Mouse (Mus musculus) lung, adult 2 months (tissue): ENCODE data around the gene Iqschfp. TPM values are rescaled to one million over a fixed set of nuclear protein-coding genes. Genes with fewer than 3 reads are reported as not detected.

Experiments
- DNase-seq: peaks from one replicate; pipeline ENCODE4 v3.0.0; 2022
- H3K4me1 ChIP-seq: fragments of 200-500 bp; 2 replicates; pipeline ENCODE4 v1.6.1; 2011; ENCODE audit warnings: low read length; ENCODE audit not compliant: control insufficient read depth, insufficient read depth
- H3K4me3 ChIP-seq: fragments of 200-500 bp; replicated peaks from 2 replicates; pipeline ENCODE3; 2011; ENCODE audit warnings: low read depth, mild to moderate bottlenecking, control low read depth, low read length; ENCODE audit errors: extremely low read depth
- CTCF ChIP-seq: fragments of 200-500 bp; IDR thresholded peaks from 2 replicates; pipeline ENCODE4 v1.5.1; 2011; ENCODE audit warnings: mild to moderate bottlenecking, low read length, control low read depth; ENCODE audit not compliant: insufficient read depth
- POLR2A ChIP-seq: fragments of 200-500 bp; IDR thresholded peaks from 2 replicates; pipeline ENCODE4 v1.6.1; 2011; ENCODE audit warnings: low read depth, mild to moderate bottlenecking, control low read depth, low read length, borderline replicate concordance; ENCODE audit errors: extremely low read depth
- WGBS: fragments of 180-500 bp; shearing (Covaris S2); methylation state at CpG from one replicate; pipeline ENCODE4 v1.1.7; 2018; 5-methylcytosine and 5-hydroxymethylcytosine counted together
- polyA plus RNA-seq: library from polyadenylated mRNA; depleted of rRNA; stranded (reverse); fragments of >200 nt; gene quantifications from 2 replicates; pipeline ENCODE4 v1.2.3, GENCODE M21; 2012

Iqschfp gene
- polyA plus RNA-seq, 1 experiment = not detected

DNA sequence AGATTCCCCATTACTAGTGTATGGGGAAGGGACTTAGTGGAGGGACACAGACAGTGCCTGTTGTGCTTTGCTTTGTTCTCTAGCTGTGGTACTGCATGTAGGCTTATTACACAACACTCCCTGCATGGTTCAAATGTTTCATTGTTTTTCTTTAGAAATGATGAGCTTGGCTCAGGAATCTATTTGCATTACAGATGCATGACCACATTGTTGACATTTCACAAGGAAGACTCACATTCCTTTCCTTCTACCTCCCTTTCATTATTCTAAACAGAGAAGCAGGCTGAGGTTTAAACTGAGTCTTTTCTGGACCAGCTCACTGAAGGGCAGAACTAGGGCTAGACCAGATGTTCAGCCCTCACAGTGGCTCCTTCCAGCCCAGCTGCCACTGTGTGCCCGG, 360.3 kb downstream of the Iqschfp start:
- WGBS = 59% methylated on average over 1 of the region's 1 CpGs
- no peak for TF ChIP-seq POLR2A
- no peak for TF ChIP-seq CTCF

DNA sequence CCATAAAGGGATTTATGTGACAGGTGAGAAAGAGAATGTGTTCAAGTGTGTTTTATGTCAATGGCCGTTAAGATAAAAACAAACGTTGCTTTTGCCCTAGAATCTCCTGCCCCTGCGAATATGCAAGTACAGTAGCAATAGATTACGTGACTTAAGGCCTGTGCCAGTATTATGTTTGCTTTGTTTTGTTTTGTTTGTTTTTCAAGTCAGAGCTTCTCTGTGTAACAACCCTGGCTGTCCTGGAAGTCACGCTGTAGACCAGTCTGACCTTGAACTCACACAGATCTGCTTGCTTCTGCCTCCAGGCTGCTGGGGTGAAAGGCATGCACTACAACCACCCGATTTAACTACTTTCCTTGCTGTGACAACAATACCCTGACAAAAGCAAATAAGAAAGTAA, 370.3 kb downstream of the Iqschfp start:
- DNase-seq = no peak
- no peaks in the 10 kb centered on the region for H3K4me1 ChIP-seq
- 56% methylated on average over 6 of the region's 6 CpGs for WGBS
- TF ChIP-seq POLR2A (no peak), CTCF (no peak)
- no peak overlapping the region for H3K4me3 ChIP-seq

More for the DNA sequence above, 360.3 kb downstream of the Iqschfp start:
- no peak overlapping the region for H3K4me3 ChIP-seq
- no peak for DNase-seq
- no peaks in the 10 kb centered on the region for H3K4me1 ChIP-seq

DNA sequence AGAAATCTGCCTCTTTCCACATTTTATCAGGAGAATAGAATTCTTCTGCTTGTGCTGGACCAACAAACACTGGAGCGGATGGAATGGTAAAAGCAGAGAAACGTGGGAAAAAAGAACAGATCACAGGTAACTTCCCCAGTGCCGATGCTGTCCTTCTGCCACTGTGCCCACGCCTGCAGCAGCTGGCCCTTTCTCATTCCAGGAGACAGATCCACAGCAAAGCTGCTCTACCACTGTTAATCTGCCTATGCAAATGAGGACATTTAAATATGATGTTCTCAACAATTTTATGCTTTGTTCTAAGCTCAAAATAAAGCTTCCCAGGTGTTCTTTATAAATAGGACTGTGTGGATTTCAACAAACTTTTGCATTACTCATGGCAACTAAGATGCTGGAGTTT, 375.9 kb downstream of the Iqschfp start:
- Histone ChIP-seq H3K4me3 (no peak overlapping the region), H3K4me1 (no peaks in the 10 kb centered on the region)
- no peak for DNase-seq
- 84% methylated on average over 4 of the region's 4 CpGs for WGBS
- TF ChIP-seq POLR2A = no peak
- TF ChIP-seq CTCF = no peak

DNA sequence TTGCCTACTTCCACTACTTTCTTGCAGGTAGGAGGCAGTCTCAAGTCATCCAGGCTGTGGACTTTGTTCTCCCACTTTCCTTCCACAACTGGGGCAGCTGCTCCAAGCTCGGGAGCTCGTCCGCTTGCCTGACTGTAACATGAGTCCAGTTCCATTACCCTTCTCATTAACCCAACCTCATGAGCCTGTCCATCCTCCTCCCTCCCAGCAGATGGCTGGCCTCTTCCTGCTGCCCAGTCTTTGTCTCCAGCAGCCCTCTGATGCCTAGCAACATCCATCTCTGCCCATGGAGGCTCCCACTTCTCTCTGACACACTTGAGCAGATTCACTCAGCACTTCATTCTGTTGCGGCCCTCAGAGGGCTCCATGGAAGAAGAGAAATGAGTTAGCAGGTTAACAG, 377.2 kb downstream of the Iqschfp start:
- no peak overlapping the region for H3K4me3 ChIP-seq
- H3K4me1 ChIP-seq = no peaks in the 10 kb centered on the region
- 83% methylated on average over 4 of the region's 4 CpGs for WGBS
- TF ChIP-seq POLR2A (no peak), CTCF (no peak)
- DNase-seq = no peak

DNA sequence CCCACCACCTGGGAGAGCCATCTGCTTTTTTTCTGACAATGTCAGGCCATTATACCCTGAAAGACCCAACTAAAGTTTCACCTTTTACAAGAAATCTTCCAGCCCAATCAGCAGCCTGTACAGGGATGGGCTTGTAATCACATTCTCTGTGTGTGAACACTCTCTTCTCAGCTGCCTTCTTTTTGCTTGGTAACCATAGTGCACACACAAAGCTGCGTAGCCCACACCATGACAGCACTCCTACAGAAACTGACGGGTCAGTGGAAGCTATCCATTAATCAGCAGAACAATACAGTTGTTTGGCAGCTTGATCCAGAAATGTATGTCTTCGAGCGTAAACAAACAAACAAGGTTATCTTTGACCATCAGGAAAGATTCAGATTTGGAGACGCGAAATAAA, 378.2 kb downstream of the Iqschfp start:
- Histone ChIP-seq H3K4me1 (no peaks in the 10 kb centered on the region), H3K4me3 (no peak overlapping the region)
- 78% methylated on average over 6 of the region's 6 CpGs for WGBS
- no peak for TF ChIP-seq CTCF
- no peak for TF ChIP-seq POLR2A
- DNase-seq = no peak

DNA sequence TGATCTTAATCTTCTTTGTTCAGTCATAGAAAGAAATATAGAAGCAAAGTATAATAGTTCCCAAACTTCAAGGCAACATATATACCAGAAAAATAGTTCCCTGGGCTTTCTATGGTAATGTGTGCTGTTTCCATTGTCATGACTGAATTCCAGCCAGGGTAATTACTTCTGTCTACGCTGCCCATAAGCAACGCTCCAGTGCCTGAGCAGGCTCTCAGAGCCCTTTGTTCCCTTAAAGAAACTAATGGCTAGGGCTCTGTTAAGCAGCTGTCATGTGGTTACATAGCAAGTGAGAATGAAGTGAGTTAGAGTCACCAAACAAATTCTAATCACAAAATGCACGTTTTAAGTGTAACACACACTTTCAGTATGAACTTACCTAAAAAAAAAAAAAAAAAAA, 379.4 kb downstream of the Iqschfp start:
- TF ChIP-seq POLR2A = no peak
- no peak for TF ChIP-seq CTCF
- 70% methylated on average over 3 of the region's 3 CpGs for WGBS
- DNase-seq = no peak
- H3K4me3 ChIP-seq = no peak overlapping the region
- no peaks in the 10 kb centered on the region for H3K4me1 ChIP-seq

DNA sequence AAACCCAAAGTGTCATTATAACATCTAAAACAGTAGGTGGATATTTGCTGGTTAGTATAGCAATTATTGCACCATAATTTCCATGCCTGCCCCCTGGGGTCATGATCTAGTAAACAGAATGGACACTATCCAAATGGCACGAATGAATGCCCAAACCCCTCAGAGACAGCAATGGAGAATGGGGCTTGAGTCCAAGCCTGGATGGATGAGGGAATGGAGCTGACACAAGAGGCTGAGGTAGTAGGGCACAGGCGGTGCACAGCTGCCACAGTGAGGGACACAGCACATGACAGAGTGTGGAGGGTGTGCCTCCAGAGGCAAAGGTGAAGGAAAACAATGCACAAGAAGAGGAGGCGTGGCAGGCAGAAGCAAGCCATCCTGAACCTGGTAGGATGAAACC, 379.8 kb downstream of the Iqschfp start:
- DNase-seq = no peak
- WGBS = 76% methylated on average over 3 of the region's 3 CpGs
- TF ChIP-seq CTCF (no peak), POLR2A (no peak)
- no peak overlapping the region for H3K4me3 ChIP-seq
- H3K4me1 ChIP-seq = no peaks in the 10 kb centered on the region

DNA sequence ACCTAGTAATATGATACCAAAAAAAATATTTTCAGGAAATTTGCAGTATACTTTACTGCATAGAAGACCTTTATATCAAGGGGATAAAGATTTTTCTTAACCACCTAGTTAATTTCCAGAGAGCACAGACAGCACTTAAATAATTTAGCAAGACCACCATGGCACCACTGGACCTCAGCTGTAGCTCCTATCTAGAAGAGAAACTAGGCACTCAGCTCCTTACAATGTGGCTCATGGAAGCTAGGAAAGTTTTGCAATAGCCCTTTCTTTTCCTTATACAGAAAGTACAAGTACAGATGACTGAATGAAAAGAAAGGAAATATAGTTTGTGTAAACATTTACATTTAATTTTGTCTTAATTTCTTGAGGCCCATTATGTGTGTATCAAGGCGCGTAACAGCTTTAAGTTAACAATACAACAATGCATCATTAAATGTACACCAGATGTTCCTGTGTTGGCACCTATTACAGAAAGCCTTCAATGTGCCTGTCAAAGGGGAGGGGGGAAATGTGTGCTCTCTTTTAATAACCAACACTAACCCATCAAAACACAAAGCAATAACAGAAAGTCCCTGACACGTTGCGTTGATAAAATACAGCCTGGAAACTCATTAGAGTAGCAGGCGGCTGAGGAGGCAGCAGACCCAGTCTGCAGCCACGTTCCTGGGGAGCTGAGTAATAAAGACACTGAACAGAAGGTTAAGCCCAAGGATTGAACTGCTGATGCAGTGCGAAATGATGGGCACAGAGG, 391.0 kb downstream of the Iqschfp start:
- Histone ChIP-seq H3K4me3 (no peak overlapping the region), H3K4me1 (no peaks in the 10 kb centered on the region)
- no peak for DNase-seq
- WGBS = 42% methylated on average over 7 of the region's 7 CpGs
- TF ChIP-seq CTCF (no peak), POLR2A (no peak)

DNA sequence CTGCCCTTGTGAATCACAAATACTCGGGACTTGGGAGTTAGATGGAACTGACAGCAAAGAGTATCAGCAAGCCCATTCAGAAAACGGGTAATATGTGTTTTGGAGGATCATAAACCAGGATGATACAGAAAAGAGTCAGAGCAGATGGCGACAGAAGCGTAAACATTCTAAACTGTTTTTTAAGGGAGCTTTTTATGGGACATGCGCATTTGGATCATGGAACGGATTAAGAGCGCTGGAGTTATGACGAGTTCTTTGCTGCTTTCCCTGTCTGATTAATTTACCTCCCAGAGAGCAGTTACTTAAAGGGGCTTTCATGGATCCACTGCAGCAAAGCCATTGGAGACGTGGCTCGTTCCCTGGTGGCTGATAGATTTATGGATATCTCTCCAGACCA, 391.6 kb downstream of the Iqschfp start:
- DNase-seq = no peak
- WGBS = 60% methylated on average over 10 of the region's 10 CpGs
- Histone ChIP-seq H3K4me3 (no peak overlapping the region), H3K4me1 (no peaks in the 10 kb centered on the region)
- TF ChIP-seq POLR2A (no peak), CTCF (no peak)

DNA sequence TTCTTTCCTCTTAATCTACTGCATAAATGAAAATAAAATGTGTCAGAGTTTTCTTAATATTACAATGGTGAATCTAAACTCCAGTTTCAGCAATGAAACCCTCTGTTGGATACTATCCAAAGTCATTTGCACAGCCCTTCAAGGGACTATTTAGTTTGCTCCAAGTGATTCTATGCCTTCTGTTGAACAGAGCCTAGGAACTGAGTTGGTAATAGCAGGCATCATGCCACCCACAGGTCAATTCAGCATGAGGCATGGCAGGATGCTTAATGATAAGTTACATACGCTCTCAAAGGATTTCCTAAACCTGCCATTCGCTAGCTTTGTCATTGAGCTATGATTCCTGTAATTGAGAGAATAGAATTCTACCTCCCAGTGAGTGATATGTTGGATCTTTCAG, 392.5 kb downstream of the Iqschfp start:
- Histone ChIP-seq H3K4me3 (no peak overlapping the region), H3K4me1 (no peaks in the 10 kb centered on the region)
- 86% methylated on average over 2 of the region's 2 CpGs for WGBS
- DNase-seq = no peak
- TF ChIP-seq CTCF (no peak), POLR2A (no peak)

DNA sequence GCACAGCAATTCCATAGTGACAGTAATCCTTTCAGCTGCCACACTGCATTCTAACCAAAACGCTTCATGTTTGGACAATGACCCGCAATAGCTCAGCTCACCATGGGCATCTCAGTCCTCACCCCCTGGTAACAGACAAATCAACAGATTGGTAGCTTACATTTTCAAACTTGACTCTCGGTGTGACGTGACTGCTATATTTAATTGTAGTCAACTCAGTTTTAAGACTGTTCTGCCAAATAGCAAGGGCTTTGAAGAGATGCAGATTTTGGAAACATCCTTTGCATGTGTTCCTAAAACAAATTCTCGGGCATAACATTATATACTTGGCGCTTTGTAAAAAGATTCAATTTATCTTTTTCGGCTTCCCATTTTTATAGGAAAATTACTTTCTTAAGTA, 404.7 kb downstream of the Iqschfp start:
- 86% methylated on average over 7 of the region's 7 CpGs for WGBS
- Histone ChIP-seq H3K4me3 (no peak overlapping the region), H3K4me1 (no peaks in the 10 kb centered on the region)
- DNase-seq = no peak
- TF ChIP-seq POLR2A = no peak
